Mouse (Mus musculus) E14TG2a.4 (cell line): ENCODE data around the gene Tshz2.

Experiments
- CTCF ChIP-seq: conservative IDR thresholded peaks from 2 replicates; pipeline ENCODE4 v1.5.1; 2014; ENCODE audit warnings: low read length
- NANOG ChIP-seq: IDR thresholded peaks from 2 replicates; pipeline ENCODE4 v1.6.1; 2014; ENCODE audit warnings: borderline replicate concordance, low read length, mixed read lengths

DNA sequence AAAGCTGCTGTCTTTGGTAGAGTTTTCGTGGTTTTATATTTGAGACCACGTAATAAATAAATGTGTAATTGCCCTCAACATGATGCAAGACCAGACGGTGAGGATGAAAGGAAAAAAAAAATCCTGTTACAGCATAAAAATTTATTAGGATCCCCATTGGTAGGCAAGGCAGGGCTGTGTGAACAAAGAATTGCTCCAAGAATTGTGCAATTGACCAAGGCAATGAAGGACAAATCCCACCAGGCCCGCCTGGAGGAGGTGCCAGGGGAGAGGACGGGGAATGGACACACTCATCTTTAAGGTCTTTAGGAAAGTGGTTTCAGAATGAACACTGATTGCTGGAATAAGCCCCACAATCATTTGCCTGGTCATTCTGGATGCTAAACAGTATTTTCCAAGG lies 154.6 kb downstream of the Tshz2 start:
- TF ChIP-seq CTCF (no peak), NANOG (no peak)
